Mouse (Mus musculus): ENCODE measurements around the gene ccdc198.
"Not testable (repeated sequence)": the region's sequence is repeated elsewhere in the genome, so short reads cannot be mapped to it uniquely, and the experiment has no call there.

ccdc198 gene

DNA sequence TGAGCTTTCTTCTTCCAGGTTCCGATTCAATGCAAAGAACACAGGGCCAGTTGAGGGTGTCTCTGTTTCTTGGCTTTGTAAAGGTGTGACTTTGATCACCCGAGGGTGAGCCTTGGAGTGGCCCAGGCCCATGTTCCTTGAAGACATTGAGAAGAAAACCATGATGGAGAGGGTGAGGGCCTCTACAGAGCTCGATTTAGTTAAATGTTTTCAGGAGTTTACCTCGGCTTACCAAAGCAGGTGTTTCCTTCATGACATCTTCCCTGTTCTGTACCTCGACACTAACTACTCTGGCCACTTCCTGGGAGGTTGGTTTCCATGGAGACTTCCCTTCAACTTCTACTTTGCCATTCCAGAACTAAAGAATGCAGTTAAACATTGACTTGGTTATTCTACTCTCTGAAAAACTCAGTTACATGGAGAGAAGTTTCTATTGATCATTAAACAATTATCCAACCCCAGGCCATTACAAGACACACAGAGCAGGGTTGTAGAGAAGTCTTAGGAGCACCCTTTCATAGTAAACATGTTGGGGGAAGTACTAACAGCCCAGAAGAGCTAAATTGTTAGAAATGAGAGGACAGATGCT lies at the start of gene ccdc198:
Gene ccdc198, minus strand, starts transcription at position 349 of the 589 bp plus-strand sequence.
- no peak for DNase-seq (ENCODE audit: low spot score in 2 of 2)

DNA sequence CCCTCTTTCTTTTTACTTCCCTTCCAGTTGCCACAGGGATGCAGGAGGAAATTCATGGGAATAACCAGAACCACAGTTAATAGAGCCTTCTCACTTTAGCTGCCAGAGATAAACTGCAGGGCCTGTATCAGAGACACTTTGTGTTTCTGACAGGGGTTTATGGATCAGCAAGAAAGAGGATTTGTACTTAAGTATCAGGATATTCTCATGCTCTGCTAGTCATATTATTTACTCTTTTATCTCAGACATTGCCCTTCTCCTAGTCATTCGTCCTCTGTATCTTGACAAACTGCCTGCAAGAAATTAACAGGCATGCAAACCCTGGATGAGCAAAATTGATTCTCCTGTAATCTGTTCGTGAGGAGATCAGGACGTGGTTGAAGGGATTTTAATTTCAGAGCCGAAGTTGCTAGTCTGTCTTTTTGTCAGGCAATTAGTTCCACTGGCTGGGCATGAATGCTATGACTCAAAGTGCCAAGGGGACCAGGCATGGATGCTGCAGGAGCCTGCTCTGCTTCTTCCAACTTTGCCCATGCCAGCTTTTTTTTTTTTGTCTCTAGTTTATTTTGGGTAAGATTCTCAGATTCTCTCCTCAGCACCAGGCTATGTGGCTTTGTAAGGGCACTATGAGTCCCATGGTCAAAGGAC lies 48.7 kb upstream of the ccdc198 start:
- no peak for DNase-seq (ENCODE audit: low spot score in 2 of 2)

- DNase-seq (ENCODE audit: low spot score in 2 of 2) = no peak
These were observed 44.9 kb upstream of the ccdc198 start for GRCm38 (mm10) chr14:49290029-49290745.

- peak; percentile 13 to 20 for DNase-seq (ENCODE audit: low spot score in 2 of 2)
These were observed 38.7 kb upstream of the ccdc198 start for GRCm38 (mm10) chr14:49283784-49284655.

- DNase-seq (ENCODE audit: low spot score in 2 of 2) = no peak
These were observed 33.6 kb upstream of the ccdc198 start for GRCm38 (mm10) chr14:49278880-49279279.

GRCm38 (mm10) chr14:49278479-49278878 lies 33.2 kb upstream of the ccdc198 start:
- not testable (repeated sequence) for DNase-seq (ENCODE audit: low spot score in 2 of 2)

DNA sequence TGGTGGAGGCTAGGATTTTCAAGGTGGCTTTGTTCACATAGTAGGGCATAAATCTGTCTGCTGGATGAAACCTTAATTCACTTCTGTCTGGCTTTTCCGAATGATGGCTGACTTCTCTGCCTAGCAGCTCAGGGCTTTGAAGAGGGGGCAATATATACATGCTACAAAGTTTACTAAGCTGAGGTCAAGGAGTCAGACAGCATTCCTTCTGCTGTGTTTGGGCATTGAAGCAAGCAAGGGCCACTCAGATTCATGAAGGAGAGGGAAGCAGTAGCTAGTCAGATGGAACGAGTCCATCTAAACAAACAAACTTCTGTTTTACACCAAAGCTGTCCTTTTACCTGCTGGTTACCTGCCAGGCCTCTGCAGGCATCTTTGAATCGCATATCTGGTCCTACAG lies 32.4 kb upstream of the ccdc198 start:
- no peak for DNase-seq (ENCODE audit: low spot score in 2 of 2)

DNA sequence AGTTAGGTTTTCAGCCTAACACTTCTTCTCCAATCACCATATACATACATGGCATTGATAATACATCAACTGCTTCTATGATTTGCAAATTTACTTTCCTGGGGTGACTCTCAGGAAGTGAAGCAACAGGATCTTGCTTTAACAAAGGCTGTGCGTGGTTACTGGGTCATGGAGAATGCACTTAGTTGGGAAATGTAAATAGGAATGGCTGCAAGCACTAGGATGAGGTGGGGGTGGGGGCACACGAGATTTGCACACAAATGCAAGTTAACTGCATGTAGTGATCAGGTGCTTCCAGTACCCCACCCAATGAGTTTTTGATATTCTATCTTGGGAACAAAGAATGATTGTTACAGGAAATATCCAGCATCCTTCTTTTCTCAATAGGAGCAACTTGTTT lies 30.1 kb upstream of the ccdc198 start:
- no peak for DNase-seq (ENCODE audit: low spot score in 2 of 2)

GRCm38 (mm10) chr14:49265286-49266002 lies 20.2 kb upstream of the ccdc198 start:
- DNase-seq (ENCODE audit: low spot score in 2 of 2) = no peak

DNA sequence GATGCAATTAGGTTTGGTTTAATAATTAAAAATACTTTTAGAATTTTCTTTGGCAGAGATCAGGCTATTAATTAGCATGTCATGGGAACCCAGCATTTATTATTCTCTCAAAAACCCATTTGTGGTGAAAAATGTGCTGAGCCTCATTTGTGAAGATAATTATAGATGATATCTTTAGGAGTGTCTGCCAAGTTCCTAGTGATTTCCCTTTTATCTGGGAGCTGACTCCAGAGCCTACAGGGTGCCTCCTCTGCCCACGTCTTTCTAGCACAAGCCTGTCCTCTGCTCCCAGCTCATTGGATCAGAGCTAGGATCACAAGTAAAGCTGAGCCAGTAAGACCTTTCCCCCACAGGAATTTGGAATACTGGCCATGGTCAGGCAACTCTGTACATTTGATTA lies 3.8 kb downstream of the ccdc198 start:
- no peak for DNase-seq (ENCODE audit: low spot score in 2 of 2)

DNA sequence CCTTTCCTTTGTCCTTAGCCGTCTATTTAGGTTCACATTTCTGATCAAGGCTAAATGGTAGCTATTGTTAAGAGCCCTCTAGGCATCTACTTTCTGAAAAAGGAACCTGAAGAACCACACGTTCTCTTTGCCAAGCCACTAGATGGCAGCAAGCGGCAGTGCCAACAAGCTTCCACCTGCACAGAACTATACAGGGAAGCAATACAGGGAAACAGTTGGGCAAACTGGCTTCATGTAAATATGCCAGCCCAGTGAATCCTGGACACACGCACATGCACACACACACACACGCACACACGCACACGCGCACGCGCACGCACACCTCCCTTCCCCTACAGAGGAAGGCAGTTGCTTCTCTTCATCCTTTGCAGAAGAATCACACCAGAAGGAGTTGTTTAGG lies 7.1 kb downstream of the ccdc198 start:
- peak; percentile 46 to 55 for DNase-seq (ENCODE audit: low spot score in 2 of 2)

GRCm38 (mm10) chr14:49234788-49235515 lies 10.3 kb downstream of the ccdc198 start:
- no peak for DNase-seq (ENCODE audit: low spot score in 2 of 2)

- no peak for DNase-seq (ENCODE audit: low spot score in 2 of 2)
These were observed 13.4 kb downstream of the ccdc198 start for GRCm38 (mm10) chr14:49231845-49232244.

GRCm38 (mm10) chr14:49226986-49227385 lies 18.3 kb downstream of the ccdc198 start:
- no peak for DNase-seq (ENCODE audit: low spot score in 2 of 2)

GRCm38 (mm10) chr14:49226471-49226870 lies 18.8 kb downstream of the ccdc198 start:
- no peak for DNase-seq (ENCODE audit: low spot score in 2 of 2)

GRCm38 (mm10) chr14:49221771-49222170 lies 23.5 kb downstream of the ccdc198 start:
- no peak for DNase-seq (ENCODE audit: low spot score in 2 of 2)

GRCm38 (mm10) chr14:49219466-49220022 lies 25.7 kb downstream of the ccdc198 start:
- not testable (repeated sequence) for DNase-seq (ENCODE audit: low spot score in 2 of 2)

DNA sequence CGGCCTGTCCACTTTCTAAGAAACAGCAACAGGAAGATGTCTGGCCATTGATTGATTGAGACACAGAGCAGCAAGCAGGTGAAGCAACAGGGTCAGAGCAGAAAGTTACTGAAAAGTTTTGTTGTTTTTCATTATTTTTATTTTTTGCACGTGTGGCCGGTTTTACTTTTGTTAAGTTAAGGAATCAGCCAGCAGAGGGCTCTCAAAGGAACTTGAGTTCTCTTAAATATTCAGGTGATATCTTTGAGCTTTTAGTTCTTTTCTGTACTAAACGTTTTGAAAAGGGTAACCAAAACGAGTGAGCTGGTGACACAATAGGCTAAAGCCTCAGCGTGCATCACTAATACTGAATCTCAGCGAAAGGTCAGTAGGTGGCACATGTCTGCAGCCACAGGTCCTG lies 26.6 kb downstream of the ccdc198 start:
- no peak for DNase-seq (ENCODE audit: low spot score in 2 of 2)

GRCm38 (mm10) chr14:49210215-49210614 lies 35.1 kb downstream of the ccdc198 start:
- DNase-seq (ENCODE audit: low spot score in 2 of 2) = not testable (repeated sequence)

DNA sequence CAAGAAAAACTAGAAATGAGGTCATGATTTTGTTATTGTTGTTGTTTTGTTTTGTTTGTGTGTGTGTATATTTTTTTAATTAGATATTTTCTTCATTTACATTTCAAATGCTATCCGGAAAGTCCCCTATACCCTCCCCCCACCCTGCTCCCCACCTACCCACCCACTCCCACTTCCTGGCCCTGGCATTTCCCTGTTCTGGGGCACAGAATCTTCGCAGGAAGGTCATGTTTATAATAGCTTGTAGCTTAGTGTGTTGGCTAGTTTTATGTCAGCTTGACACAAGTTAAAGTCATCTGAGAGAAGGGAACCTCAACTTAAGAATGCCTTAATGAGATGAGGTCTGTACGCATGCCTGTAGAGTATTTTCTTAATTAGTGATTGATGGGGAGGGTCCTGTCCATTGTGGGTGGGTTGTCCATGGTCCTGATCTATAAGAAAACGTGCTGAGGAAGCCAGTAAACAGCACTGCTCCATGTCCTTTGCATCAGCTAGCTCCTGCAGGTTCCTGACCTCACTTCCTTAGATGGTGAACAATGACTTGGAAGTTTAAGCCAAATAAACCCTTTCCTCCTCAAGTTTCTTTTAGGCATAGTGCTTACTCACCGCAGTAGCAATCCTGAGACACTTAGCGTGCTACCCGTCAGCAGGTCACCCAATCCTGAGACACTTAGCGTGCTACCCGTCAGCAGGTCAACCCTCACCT lies 44.0 kb downstream of the ccdc198 start:
- DNase-seq (ENCODE audit: low spot score in 2 of 2) = no peak
